Mouse (Mus musculus): Measurements from ENCODE around the gene Klrd1. TPM values are rescaled to one million over a fixed set of nuclear protein-coding genes. Genes with fewer than 3 reads are reported as not detected.

Klrd1 gene
- 0.23 TPM in 1 of 2 replicates, not detected in the other for polyA plus RNA-seq (2012; rRNA removed)

- Histone ChIP-seq H3K27me3 (ENCODE audit: control insufficient read depth, insufficient read depth, low read length) (no peaks in the 10 kb centered on the region), H3K27ac (ENCODE audit: insufficient read depth, low read depth, low read length) (no peak within 1 kb of the TSS), H3K4me1 (ENCODE audit: control insufficient read depth, insufficient read depth, insufficient read length, low read length) (no peaks in the 10 kb centered on the region), H3K4me3 (ENCODE audit: low read depth, low read length) (no peak within 1 kb of the TSS), H3K36me3 (ENCODE audit: control insufficient read depth, insufficient read depth, low read length) (no peaks in the 10 kb centered on the region)
- WGBS = 73% methylated on average over 3 of the region's 3 CpGs
- TF ChIP-seq CTCF (IDR thresholded peaks at IDR 0.05; ENCODE audit: extremely low read depth, insufficient read length, insufficient replicate concordance, low read depth, low read length) = no peak
- TF ChIP-seq POLR2A (IDR thresholded peaks at IDR 0.05; ENCODE audit: low read depth, low read length) = no peak
Measured at GRCm38 (mm10) chr6:129591508-129591907, at the start of gene Klrd1. Gene Klrd1 (plus strand): TSS chr6:129591782.

GRCm38 (mm10) chr6:129541931-129542330 is 49.7 kb upstream of the Klrd1 start:
- Histone ChIP-seq H3K4me1 (ENCODE audit: control insufficient read depth, insufficient read depth, insufficient read length, low read length) (no peaks in the 10 kb centered on the region), H3K36me3 (ENCODE audit: control insufficient read depth, insufficient read depth, low read length) (peaks cover 10% of the 10 kb centered on the region), H3K4me3 (ENCODE audit: low read depth, low read length) (no peak overlapping the region), H3K27me3 (ENCODE audit: control insufficient read depth, insufficient read depth, low read length) (no peaks in the 10 kb centered on the region), H3K27ac (ENCODE audit: insufficient read depth, low read depth, low read length) (no peak overlapping the region)
- 88% methylated on average over 9 of the region's 9 CpGs for WGBS
- TF ChIP-seq POLR2A (IDR thresholded peaks at IDR 0.05; ENCODE audit: low read depth, low read length) = no peak
- TF ChIP-seq CTCF (IDR thresholded peaks at IDR 0.05; ENCODE audit: extremely low read depth, insufficient read length, insufficient replicate concordance, low read depth, low read length) = no peak

GRCm38 (mm10) chr6:129542540-129542939 is 49.0 kb upstream of the Klrd1 start:
- 64% methylated on average over 3 of the region's 3 CpGs for WGBS
- Histone ChIP-seq H3K4me3 (ENCODE audit: low read depth, low read length) (no peak overlapping the region), H3K36me3 (ENCODE audit: control insufficient read depth, insufficient read depth, low read length) (peaks cover 10% of the 10 kb centered on the region), H3K27ac (ENCODE audit: insufficient read depth, low read depth, low read length) (no peak overlapping the region), H3K4me1 (ENCODE audit: control insufficient read depth, insufficient read depth, insufficient read length, low read length) (no peaks in the 10 kb centered on the region), H3K27me3 (ENCODE audit: control insufficient read depth, insufficient read depth, low read length) (no peaks in the 10 kb centered on the region)
- TF ChIP-seq POLR2A (IDR thresholded peaks at IDR 0.05; ENCODE audit: low read depth, low read length) (no peak), CTCF (IDR thresholded peaks at IDR 0.05; ENCODE audit: extremely low read depth, insufficient read length, insufficient replicate concordance, low read depth, low read length) (no peak)

- H3K4me1 ChIP-seq (ENCODE audit: control insufficient read depth, insufficient read depth, insufficient read length, low read length) = no peaks in the 10 kb centered on the region
- H3K27ac ChIP-seq (ENCODE audit: insufficient read depth, low read depth, low read length) = no peak overlapping the region
- H3K27me3 ChIP-seq (ENCODE audit: control insufficient read depth, insufficient read depth, low read length) = no peaks in the 10 kb centered on the region
- TF ChIP-seq POLR2A (IDR thresholded peaks at IDR 0.05; ENCODE audit: low read depth, low read length) (no peak), CTCF (IDR thresholded peaks at IDR 0.05; ENCODE audit: extremely low read depth, insufficient read length, insufficient replicate concordance, low read depth, low read length) (no peak)
- WGBS = 60% methylated on average over 6 of the region's 6 CpGs
- no peak overlapping the region for H3K4me3 ChIP-seq (ENCODE audit: low read depth, low read length)
- H3K36me3 ChIP-seq (ENCODE audit: control insufficient read depth, insufficient read depth, low read length) = peaks cover 9% of the 10 kb centered on the region
Measured at GRCm38 (mm10) chr6:129543709-129544606, 47.6 kb upstream of the Klrd1 start.

DNA sequence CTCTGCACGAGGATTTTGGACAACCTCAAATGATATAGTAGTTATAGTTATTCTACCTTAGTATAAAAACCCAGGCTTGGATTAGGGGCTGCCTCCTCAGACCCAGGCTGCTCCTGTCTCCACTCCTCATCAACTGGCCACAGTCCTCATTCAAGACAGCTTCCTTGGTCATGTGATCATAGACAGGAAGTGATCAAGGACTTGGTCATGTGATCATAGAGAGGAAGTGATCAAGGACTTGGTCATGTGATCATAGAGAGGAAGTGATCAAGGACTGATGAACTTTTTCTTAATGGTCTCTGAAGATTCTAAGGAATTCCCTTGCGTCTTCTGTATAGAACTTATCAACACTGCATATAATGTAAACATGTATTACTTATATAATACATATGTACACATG is 44.3 kb upstream of the Klrd1 start:
- no peaks in the 10 kb centered on the region for H3K36me3 ChIP-seq (ENCODE audit: control insufficient read depth, insufficient read depth, low read length)
- H3K4me1 ChIP-seq (ENCODE audit: control insufficient read depth, insufficient read depth, insufficient read length, low read length) = no peaks in the 10 kb centered on the region
- TF ChIP-seq POLR2A (IDR thresholded peaks at IDR 0.05; ENCODE audit: low read depth, low read length) = no peak
- H3K27ac ChIP-seq (ENCODE audit: insufficient read depth, low read depth, low read length) = no peak overlapping the region
- no peak overlapping the region for H3K4me3 ChIP-seq (ENCODE audit: low read depth, low read length)
- WGBS = 88% methylated on average over 2 of the region's 2 CpGs
- no peaks in the 10 kb centered on the region for H3K27me3 ChIP-seq (ENCODE audit: control insufficient read depth, insufficient read depth, low read length)

DNA sequence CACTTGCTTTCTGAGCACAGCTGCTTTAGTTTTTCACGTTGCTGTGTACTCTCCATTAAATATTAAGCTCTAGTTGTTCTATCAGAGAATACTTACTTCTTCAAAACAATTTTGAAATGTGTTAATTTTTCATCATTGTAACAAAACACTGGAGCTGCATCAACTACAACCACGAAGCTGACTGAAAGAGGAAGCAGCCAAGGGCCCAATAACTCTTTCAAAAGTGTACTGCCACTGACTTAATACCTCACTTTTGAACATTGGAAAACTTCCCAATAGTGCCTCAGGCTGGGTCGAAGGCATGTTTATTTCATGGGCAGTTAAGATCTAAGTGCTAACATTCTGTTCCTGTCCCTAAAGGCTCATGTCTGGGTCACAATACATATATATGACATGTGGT is 43.6 kb upstream of the Klrd1 start:
- no peaks in the 10 kb centered on the region for H3K4me1 ChIP-seq (ENCODE audit: control insufficient read depth, insufficient read depth, insufficient read length, low read length)
- 49% methylated on average over 3 of the region's 3 CpGs for WGBS
- no peak overlapping the region for H3K4me3 ChIP-seq (ENCODE audit: low read depth, low read length)
- TF ChIP-seq CTCF (IDR thresholded peaks at IDR 0.05; ENCODE audit: extremely low read depth, insufficient read length, insufficient replicate concordance, low read depth, low read length) = no peak
- no peak for TF ChIP-seq POLR2A (IDR thresholded peaks at IDR 0.05; ENCODE audit: low read depth, low read length)
- H3K27me3 ChIP-seq (ENCODE audit: control insufficient read depth, insufficient read depth, low read length) = no peaks in the 10 kb centered on the region
- no peak overlapping the region for H3K27ac ChIP-seq (ENCODE audit: insufficient read depth, low read depth, low read length)
- no peaks in the 10 kb centered on the region for H3K36me3 ChIP-seq (ENCODE audit: control insufficient read depth, insufficient read depth, low read length)

DNA sequence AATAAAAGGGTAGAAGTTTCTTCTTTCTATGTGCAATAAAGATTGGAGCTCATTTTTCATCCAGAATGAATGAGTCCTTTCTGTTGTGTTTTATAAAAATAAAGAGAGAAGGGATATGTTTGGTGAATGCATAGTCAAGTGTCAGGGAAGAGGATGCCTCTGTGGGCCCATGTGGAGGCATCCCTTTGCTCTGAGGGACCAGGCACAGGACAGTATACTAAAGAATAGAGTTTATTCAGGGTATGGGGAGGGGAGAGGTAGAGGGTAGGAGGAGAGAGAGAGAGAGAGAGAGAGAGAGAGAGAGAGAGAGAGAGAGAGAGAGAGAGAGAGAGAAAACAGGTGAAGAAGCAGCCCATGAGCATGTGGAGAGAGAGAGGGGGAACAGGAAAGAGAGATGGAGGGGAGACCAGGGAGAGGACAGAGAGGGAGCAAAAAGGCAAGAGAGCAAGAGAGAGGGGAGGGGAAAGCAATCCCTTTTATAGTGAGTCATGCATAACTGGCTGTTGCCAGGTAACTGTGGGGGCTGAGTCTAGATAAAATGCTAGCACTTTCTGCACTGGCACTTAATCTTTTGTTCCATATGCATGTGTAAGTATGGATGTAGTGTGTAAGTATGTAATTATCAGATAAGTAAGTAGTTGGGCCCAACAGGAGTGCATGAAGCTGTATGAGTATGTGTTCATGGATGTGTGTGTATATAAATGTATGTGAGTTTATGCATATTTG is 34.1 kb upstream of the Klrd1 start:
- Histone ChIP-seq H3K4me3 (ENCODE audit: low read depth, low read length) (no peak overlapping the region), H3K27me3 (ENCODE audit: control insufficient read depth, insufficient read depth, low read length) (no peaks in the 10 kb centered on the region), H3K4me1 (ENCODE audit: control insufficient read depth, insufficient read depth, insufficient read length, low read length) (no peaks in the 10 kb centered on the region), H3K27ac (ENCODE audit: insufficient read depth, low read depth, low read length) (no peak overlapping the region), H3K36me3 (ENCODE audit: control insufficient read depth, insufficient read depth, low read length) (no peaks in the 10 kb centered on the region)
- TF ChIP-seq CTCF (IDR thresholded peaks at IDR 0.05; ENCODE audit: extremely low read depth, insufficient read length, insufficient replicate concordance, low read depth, low read length) (no peak), POLR2A (IDR thresholded peaks at IDR 0.05; ENCODE audit: low read depth, low read length) (no peak)
